Mouse (Mus musculus) liver, adult 2 months (tissue): ENCODE measurements around the gene C1qtnf5.
A peak's percentile ranks its signal among the peaks of the same experiment; 100 is the strongest.

Source experiments
- CTCF ChIP-seq: fragments of 200-500 bp; IDR thresholded peaks from 2 replicates; pipeline ENCODE4 v1.5.1; 2011; ENCODE audit warnings: low read depth, low read length, control low read depth
- POLR2A ChIP-seq: fragments of 200-500 bp; IDR thresholded peaks from 2 replicates; pipeline ENCODE4 v1.6.1; 2011; ENCODE audit warnings: low read length, control low read depth; ENCODE audit not compliant: insufficient read depth; ENCODE audit errors: extremely low read depth

GRCm38 (mm10) chr9:44087761-44088455 lies 19.1 kb upstream of the C1qtnf5 start:
- peak; percentile 2; the same call in 1 of the 2 replicates for TF ChIP-seq CTCF
- TF ChIP-seq POLR2A: no peak
